Mouse (Mus musculus) olfactory bulb, adult 2 months (tissue): ENCODE results near the gene Nol4l. TPM values are rescaled to one million over a fixed set of nuclear protein-coding genes. Genes with fewer than 3 reads are reported as not detected.

Experiments
- H3K27ac ChIP-seq: fragments of 200-500 bp; 2 replicates; pipeline ENCODE4 v1.5.1; 2012; ENCODE audit warnings: low read depth, low read length; ENCODE audit not compliant: insufficient read depth
- H3K4me1 ChIP-seq: fragments of 200-500 bp; 2 replicates; pipeline ENCODE4 v1.6.1; 2012; ENCODE audit warnings: low read length; ENCODE audit not compliant: control insufficient read depth, insufficient read depth
- H3K4me3 ChIP-seq: fragments of 200-500 bp; 2 replicates; pipeline ENCODE4 v1.5.1; 2012; ENCODE audit warnings: mild to moderate bottlenecking, low read depth, low read length, moderate library complexity; ENCODE audit not compliant: insufficient read depth
- CTCF ChIP-seq: fragments of 200-500 bp; IDR thresholded peaks from 2 replicates; pipeline ENCODE4 v1.5.1; 2012; ENCODE audit warnings: low read depth, mild to moderate bottlenecking, low read length, moderate library complexity; ENCODE audit not compliant: insufficient read depth
- POLR2A ChIP-seq: fragments of 200-500 bp; IDR thresholded peaks from 2 replicates; pipeline ENCODE4 v1.6.1; 2012; ENCODE audit warnings: mild to moderate bottlenecking, low read depth, low read length, moderate library complexity; ENCODE audit not compliant: insufficient read depth
- WGBS: fragments of 180-500 bp; shearing (Covaris S2); methylation state at CpG from one replicate; pipeline ENCODE4 v1.1.7; 2018; 5-methylcytosine and 5-hydroxymethylcytosine counted together
- polyA plus RNA-seq: library from polyadenylated mRNA; stranded (reverse); fragments of >200 nt; gene quantifications from 2 replicates; pipeline ENCODE4 v1.2.4, GENCODE M21; 2012; ENCODE audit warnings: low replicate concordance; ENCODE audit not compliant: missing spikeins, insufficient read depth, insufficient read length

Nol4l gene
- 194 TPM in 1 of 2 replicates, not detected in the other for polyA plus RNA-seq

GRCm38 (mm10) chr2:153529931-153530766, at the start of gene Nol4l:
TSS of gene Nol4l (minus strand) at chr2:153529971.
- peak within 1 kb of the TSS; percentile 99 for H3K4me3 ChIP-seq
- 9% methylated on average over 64 of the region's 86 CpGs for WGBS
- TF ChIP-seq CTCF (no peak), POLR2A (no peak)
- H3K27ac ChIP-seq, result peak within 1 kb of the TSS; percentile 74
- H3K4me1 ChIP-seq, result peaks cover 30% of the 10 kb centered on the region

GRCm38 (mm10) chr2:153577122-153577521, 47.4 kb upstream of the Nol4l start:
- no peak overlapping the region for H3K4me3 ChIP-seq
- no peak overlapping the region for H3K27ac ChIP-seq
- H3K4me1 ChIP-seq, result no peaks in the 10 kb centered on the region
- TF ChIP-seq POLR2A (no peak), CTCF (no peak)
- 62% methylated on average over 4 of the region's 4 CpGs for WGBS

- no peak overlapping the region for H3K27ac ChIP-seq
- no peak overlapping the region for H3K4me3 ChIP-seq
- no peak for TF ChIP-seq POLR2A
- no peak for TF ChIP-seq CTCF
- 91% methylated on average over 3 of the region's 3 CpGs for WGBS
- no peaks in the 10 kb centered on the region for H3K4me1 ChIP-seq
These were observed 46.4 kb upstream of the Nol4l start for GRCm38 (mm10) chr2:153576150-153576549.

GRCm38 (mm10) chr2:153575554-153575953, 45.8 kb upstream of the Nol4l start:
- H3K4me3 ChIP-seq, result no peak overlapping the region
- no peak overlapping the region for H3K27ac ChIP-seq
- WGBS, result 68% methylated on average over 6 of the region's 6 CpGs
- H3K4me1 ChIP-seq, result no peaks in the 10 kb centered on the region
- TF ChIP-seq POLR2A, result no peak
- TF ChIP-seq CTCF, result no peak

GRCm38 (mm10) chr2:153573101-153573500, 43.3 kb upstream of the Nol4l start:
- Histone ChIP-seq H3K4me3 (no peak overlapping the region), H3K27ac (no peak overlapping the region), H3K4me1 (no peaks in the 10 kb centered on the region)
- no peak for TF ChIP-seq POLR2A
- 94% methylated on average over 9 of the region's 9 CpGs for WGBS

- H3K27ac ChIP-seq, result no peak overlapping the region
- TF ChIP-seq CTCF (no peak), POLR2A (no peak)
- 96% methylated on average over 6 of the region's 6 CpGs for WGBS
- no peaks in the 10 kb centered on the region for H3K4me1 ChIP-seq
- H3K4me3 ChIP-seq, result no peak overlapping the region
These were observed 38.8 kb upstream of the Nol4l start for GRCm38 (mm10) chr2:153568541-153568940.

- Histone ChIP-seq H3K4me1 (no peaks in the 10 kb centered on the region), H3K4me3 (no peak overlapping the region), H3K27ac (no peak overlapping the region)
- TF ChIP-seq POLR2A (no peak), CTCF (no peak)
- 90% methylated on average over 4 of the region's 4 CpGs for WGBS
These were observed 38.2 kb upstream of the Nol4l start for GRCm38 (mm10) chr2:153568013-153568412.

- TF ChIP-seq POLR2A (no peak), CTCF (no peak)
- 94% methylated on average over 3 of the region's 3 CpGs for WGBS
- peaks cover 33% of the 10 kb centered on the region for H3K4me1 ChIP-seq
- H3K4me3 ChIP-seq, result no peak overlapping the region
- H3K27ac ChIP-seq, result no peak overlapping the region
These were observed 34.6 kb upstream of the Nol4l start for GRCm38 (mm10) chr2:153564343-153564742.

GRCm38 (mm10) chr2:153561564-153561963, 31.8 kb upstream of the Nol4l start:
- no peak for TF ChIP-seq CTCF
- TF ChIP-seq POLR2A, result no peak
- 52% methylated on average over 5 of the region's 5 CpGs for WGBS
- 0 out of 2 replicates have a peak overlapping the region, but pooled peaks have one; percentile 23 for H3K4me3 ChIP-seq
- H3K4me1 ChIP-seq, result peaks cover 34% of the 10 kb centered on the region
- peak overlapping the region; percentile 71 for H3K27ac ChIP-seq
